Mouse (Mus musculus): Measurements from ENCODE around the gene Supt5. TPM values are rescaled to one million over a fixed set of nuclear protein-coding genes. Genes with fewer than 3 reads are reported as not detected.

The Supt5 gene
- polyA plus RNA-seq, 1 experiment = 112 TPM

GRCm38 (mm10) chr7:28370051-28370450, 31.5 kb upstream of the Supt5 start:
- H3K36me3 ChIP-seq (ENCODE audit: control insufficient read depth, insufficient read depth, low read length) = peaks cover 24% of the 10 kb centered on the region
- H3K27me3 ChIP-seq (ENCODE audit: control insufficient read depth, insufficient read depth, low read length) = no peaks in the 10 kb centered on the region
- no peak overlapping the region for H3K4me3 ChIP-seq (ENCODE audit: extremely low read depth, insufficient read depth, insufficient read length)
- 0 out of 2 replicates have a peak overlapping the region, but pooled peaks have one; percentile 6 for H3K27ac ChIP-seq (ENCODE audit: insufficient read depth, low read length)
- H3K4me1 ChIP-seq (ENCODE audit: control insufficient read depth, insufficient read depth, insufficient read length) = peaks cover 20% of the 10 kb centered on the region
- no peak for TF ChIP-seq CTCF (IDR thresholded peaks at IDR 0.05; ENCODE audit: extremely low read depth, insufficient read depth, insufficient read length, insufficient replicate concordance)
- TF ChIP-seq POLR2A (IDR thresholded peaks at IDR 0.05; ENCODE audit: low read depth, low read length) = no peak
- no peak for DNase-seq (ENCODE audit: low read depth in 1 of 2, low spot score in 2 of 2)
- 88% methylated on average over 14 of the region's 14 CpGs for whole genome bisulfite sequencing

GRCm38 (mm10) chr7:28368276-28368920, 29.9 kb upstream of the Supt5 start:
- Histone ChIP-seq H3K27ac (ENCODE audit: insufficient read depth, low read length) (no peak overlapping the region), H3K4me3 (ENCODE audit: extremely low read depth, insufficient read depth, insufficient read length) (no peak overlapping the region), H3K4me1 (ENCODE audit: control insufficient read depth, insufficient read depth, insufficient read length) (peaks cover 11% of the 10 kb centered on the region; the same call in 1 of the 2 replicates), H3K36me3 (ENCODE audit: control insufficient read depth, insufficient read depth, low read length) (peaks cover 36% of the 10 kb centered on the region), H3K27me3 (ENCODE audit: control insufficient read depth, insufficient read depth, low read length) (no peaks in the 10 kb centered on the region)
- WGBS = 92% methylated on average over 16 of the region's 16 CpGs
- DNase-seq (ENCODE audit: low read depth in 1 of 2, low spot score in 2 of 2) = no peak
- TF ChIP-seq POLR2A (IDR thresholded peaks at IDR 0.05; ENCODE audit: low read depth, low read length) (no peak), CTCF (IDR thresholded peaks at IDR 0.05; ENCODE audit: extremely low read depth, insufficient read depth, insufficient read length, insufficient replicate concordance) (no peak)

- TF ChIP-seq CTCF (IDR thresholded peaks at IDR 0.05; ENCODE audit: extremely low read depth, insufficient read depth, insufficient read length, insufficient replicate concordance) = no peak
- no peak for TF ChIP-seq POLR2A (IDR thresholded peaks at IDR 0.05; ENCODE audit: low read depth, low read length)
- WGBS = 93% methylated on average over 16 of the region's 16 CpGs
- no peak overlapping the region for H3K27ac ChIP-seq (ENCODE audit: insufficient read depth, low read length)
- H3K4me1 ChIP-seq (ENCODE audit: control insufficient read depth, insufficient read depth, insufficient read length) = peaks cover 11% of the 10 kb centered on the region; the same call in 1 of the 2 replicates
- H3K36me3 ChIP-seq (ENCODE audit: control insufficient read depth, insufficient read depth, low read length) = peaks cover 36% of the 10 kb centered on the region
- no peak for DNase-seq (ENCODE audit: low read depth in 1 of 2, low spot score in 2 of 2)
- no peak overlapping the region for H3K4me3 ChIP-seq (ENCODE audit: extremely low read depth, insufficient read depth, insufficient read length)
- H3K27me3 ChIP-seq (ENCODE audit: control insufficient read depth, insufficient read depth, low read length) = no peaks in the 10 kb centered on the region
Observed at GRCm38 (mm10) chr7:28367663-28368275, 29.2 kb upstream of the Supt5 start.

- 88% methylated on average over 16 of the region's 16 CpGs for WGBS
- no peak overlapping the region for H3K4me3 ChIP-seq (ENCODE audit: extremely low read depth, insufficient read depth, insufficient read length)
- no peaks in the 10 kb centered on the region for H3K27me3 ChIP-seq (ENCODE audit: control insufficient read depth, insufficient read depth, low read length)
- no peak for DNase-seq (ENCODE audit: low read depth in 1 of 2, low spot score in 2 of 2)
- H3K27ac ChIP-seq (ENCODE audit: insufficient read depth, low read length) = no peak overlapping the region
- no peaks in the 10 kb centered on the region for H3K4me1 ChIP-seq (ENCODE audit: control insufficient read depth, insufficient read depth, insufficient read length)
- peaks cover 44% of the 10 kb centered on the region for H3K36me3 ChIP-seq (ENCODE audit: control insufficient read depth, insufficient read depth, low read length)
- TF ChIP-seq POLR2A (IDR thresholded peaks at IDR 0.05; ENCODE audit: low read depth, low read length) (no peak), CTCF (IDR thresholded peaks at IDR 0.05; ENCODE audit: extremely low read depth, insufficient read depth, insufficient read length, insufficient replicate concordance) (no peak)
Observed at GRCm38 (mm10) chr7:28362441-28363060, 24.0 kb upstream of the Supt5 start.

GRCm38 (mm10) chr7:28361647-28362341, 23.2 kb upstream of the Supt5 start:
- 93% methylated on average over 20 of the region's 20 CpGs for WGBS
- no peak for DNase-seq (ENCODE audit: low read depth in 1 of 2, low spot score in 2 of 2)
- H3K36me3 ChIP-seq (ENCODE audit: control insufficient read depth, insufficient read depth, low read length) = peaks cover 40% of the 10 kb centered on the region

GRCm38 (mm10) chr7:28360291-28360690, 21.7 kb upstream of the Supt5 start:
- DNase-seq (ENCODE audit: low read depth in 1 of 2, low spot score in 2 of 2) = no peak
- TF ChIP-seq CTCF (IDR thresholded peaks at IDR 0.05; ENCODE audit: extremely low read depth, insufficient read depth, insufficient read length, insufficient replicate concordance) = no peak
- no peak for TF ChIP-seq POLR2A (IDR thresholded peaks at IDR 0.05; ENCODE audit: low read depth, low read length)
- Histone ChIP-seq H3K4me1 (ENCODE audit: control insufficient read depth, insufficient read depth, insufficient read length) (no peaks in the 10 kb centered on the region), H3K36me3 (ENCODE audit: control insufficient read depth, insufficient read depth, low read length) (peaks cover 35% of the 10 kb centered on the region), H3K27me3 (ENCODE audit: control insufficient read depth, insufficient read depth, low read length) (no peaks in the 10 kb centered on the region), H3K4me3 (ENCODE audit: extremely low read depth, insufficient read depth, insufficient read length) (no peak overlapping the region), H3K27ac (ENCODE audit: insufficient read depth, low read length) (no peak overlapping the region)
- 88% methylated on average over 6 of the region's 6 CpGs for WGBS

More at GRCm38 (mm10) chr7:28361647-28362341, 23.2 kb upstream of the Supt5 start:
- H3K4me3 ChIP-seq (ENCODE audit: extremely low read depth, insufficient read depth, insufficient read length) = no peak overlapping the region
- H3K27ac ChIP-seq (ENCODE audit: insufficient read depth, low read length) = no peak overlapping the region; the same call in 1 of the 2 replicates
- no peaks in the 10 kb centered on the region for H3K4me1 ChIP-seq (ENCODE audit: control insufficient read depth, insufficient read depth, insufficient read length)
- no peaks in the 10 kb centered on the region for H3K27me3 ChIP-seq (ENCODE audit: control insufficient read depth, insufficient read depth, low read length)
- TF ChIP-seq CTCF (IDR thresholded peaks at IDR 0.05; ENCODE audit: extremely low read depth, insufficient read depth, insufficient read length, insufficient replicate concordance) (no peak), POLR2A (IDR thresholded peaks at IDR 0.05; ENCODE audit: low read depth, low read length) (no peak)
